14 mouse cellular contexts compared by ENCODE assay signal in the genomic region with DNA sequence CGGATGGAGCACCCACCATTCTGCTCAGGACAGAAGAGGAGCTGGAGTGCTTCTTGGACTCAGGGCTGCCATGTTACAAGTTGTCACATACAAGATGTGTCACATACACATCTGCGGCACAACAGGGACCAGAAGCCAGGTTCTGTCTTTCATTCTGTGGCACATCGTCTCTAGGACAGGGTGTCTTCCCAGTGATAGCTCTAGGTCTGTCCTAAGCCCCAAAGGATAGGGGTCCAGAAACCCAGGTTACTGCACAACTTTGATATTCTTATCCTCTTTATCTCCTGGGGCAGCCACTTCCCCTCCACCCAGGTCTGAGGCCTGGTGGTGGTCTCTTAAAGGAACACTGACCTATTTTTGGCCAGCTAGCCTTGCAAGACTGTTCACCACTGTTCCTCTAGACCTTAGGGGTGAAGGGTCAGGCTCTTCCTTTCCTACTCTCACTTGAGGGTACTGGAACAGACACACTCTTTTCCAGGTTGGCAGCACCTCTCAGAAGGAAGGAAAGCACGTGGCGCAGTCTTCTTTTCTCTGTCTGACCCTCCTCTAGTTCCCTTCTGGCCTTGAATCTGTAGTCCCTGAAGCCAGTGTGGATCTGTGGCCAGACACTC. TPM values are rescaled to one million over a fixed set of nuclear protein-coding genes. Genes with fewer than 3 reads are reported as not detected.
A peak's percentile ranks its signal among the peaks of the same experiment; 100 is the strongest.
DNase-seq lines count a peak whose midpoint lies in the region; ATAC-seq and TF ChIP-seq lines count a peak whose summit lies in the region.
"Had no signal": no experiment of that assay in that cellular context is flagged by ENCODE, and none has a peak within 500 bp of the region (broad histone marks: within the 10 kb centered on the region; RNA-seq: fewer than 3 reads in every experiment).

No protein-coding gene starts in this region.

- no peaks in the 10 kb centered on the region for H3K9me3 ChIP-seq in heart, embryonic 10.5 days
- no peaks in the 10 kb centered on the region for H3K9me3 ChIP-seq in stomach, embryonic 15.5 days
- no peaks in the 10 kb centered on the region for H3K9me3 ChIP-seq in stomach, postnatal 0 days (ENCODE audit: control insufficient read depth, low read length)
- no peaks in the 10 kb centered on the region for H3K9me3 ChIP-seq in liver, embryonic 13.5 days (replicated peaks)
- H3K9me3 ChIP-seq: limb, embryonic 12.5 days had no signal

- TF ChIP-seq CTCF in stomach, postnatal 0 days (IDR thresholded peaks at IDR 0.05; ENCODE audit: low read depth), result no peak

- no peak overlapping the region for H3K4me3 ChIP-seq in heart, embryonic 10.5 days
- no peak overlapping the region for H3K4me3 ChIP-seq in stomach, embryonic 15.5 days (replicated peaks)
- H3K4me3 ChIP-seq in stomach, postnatal 0 days (ENCODE audit: low read depth, low read length), result no peak overlapping the region
- peak overlapping the region; percentile 83 for H3K4me3 ChIP-seq in liver, embryonic 13.5 days (replicated peaks)
- H3K4me3 ChIP-seq: limb, embryonic 12.5 days had no signal

- H3K4me2 ChIP-seq in stomach, embryonic 15.5 days, result no peak overlapping the region
- H3K4me2 ChIP-seq in stomach, postnatal 0 days (replicated peaks; ENCODE audit: low read depth), result no peak overlapping the region
- peak overlapping the region; percentile 88 for H3K4me2 ChIP-seq in liver, embryonic 13.5 days
- H3K4me2 ChIP-seq: limb, embryonic 12.5 days had no signal

- H3K27me3 ChIP-seq in heart, embryonic 10.5 days (ENCODE audit: insufficient read depth, poor library complexity, severe bottlenecking), result peaks cover 3% of the 10 kb centered on the region; the same call in 1 of the 2 replicates
- no peaks in the 10 kb centered on the region for H3K27me3 ChIP-seq in stomach, embryonic 15.5 days (replicated peaks)
- no peaks in the 10 kb centered on the region for H3K27me3 ChIP-seq in stomach, postnatal 0 days (ENCODE audit: control insufficient read depth, insufficient read depth, low read length)
- no peaks in the 10 kb centered on the region for H3K27me3 ChIP-seq in liver, embryonic 13.5 days

- ATAC-seq in stomach, embryonic 15.5 days (ENCODE audit: insufficient read depth, low FRiP score, low read depth), result no peak
- ATAC-seq in stomach, postnatal 0 days (ENCODE audit: low FRiP score, low TSS enrichment), result no peak
- no peak for ATAC-seq in liver, embryonic 13.5 days (ENCODE audit: low read depth)

- no peak for TF ChIP-seq EP300 in stomach, postnatal 0 days (optimal IDR thresholded peaks at IDR 0.05)

- no peaks in the 10 kb centered on the region for H3K36me3 ChIP-seq in heart, embryonic 10.5 days
- H3K36me3 ChIP-seq in stomach, embryonic 15.5 days, result no peaks in the 10 kb centered on the region
- no peaks in the 10 kb centered on the region for H3K36me3 ChIP-seq in stomach, postnatal 0 days (ENCODE audit: control insufficient read depth, insufficient read depth, low read length)
- H3K36me3 ChIP-seq in liver, embryonic 13.5 days, result peaks cover 23% of the 10 kb centered on the region
- H3K36me3 ChIP-seq: limb, embryonic 12.5 days had no signal

- peaks cover 24% of the 10 kb centered on the region for H3K4me1 ChIP-seq in heart, embryonic 10.5 days
- H3K4me1 ChIP-seq in stomach, embryonic 15.5 days, result peaks cover 5% of the 10 kb centered on the region; the same call in 1 of the 2 replicates
- H3K4me1 ChIP-seq in stomach, postnatal 0 days (replicated peaks; ENCODE audit: control insufficient read depth, insufficient read depth), result no peaks in the 10 kb centered on the region
- H3K4me1 ChIP-seq in liver, embryonic 13.5 days (replicated peaks), result peaks cover 71% of the 10 kb centered on the region

- no peak for DNase-seq in heart, embryonic 10.5 days (ENCODE audit: low spot score)
- DNase-seq in heart, adult 18-20 months, result no peak
- no peak for DNase-seq in stomach, postnatal 0 days (ENCODE audit: low spot score)
- peak; percentile 51 for DNase-seq in liver, embryonic 13.5 days
- peak; percentile 63 for DNase-seq in thymus, postnatal 25 days
- no peak for DNase-seq in natural killer cell, adult 2 months (ENCODE audit: low spot score in 2 of 2)
- DNase-seq in cerebellum, postnatal 25 days, result no peak
- DNase-seq: cerebellum, postnatal 36 days; heart, postnatal 14 days; kidney, adult 2 months had no signal

- peak overlapping the region; percentile 77 for H3K27ac ChIP-seq in heart, embryonic 10.5 days
- peak overlapping the region; percentile 8; the same call in 1 of the 2 replicates for H3K27ac ChIP-seq in stomach, embryonic 15.5 days
- no peak overlapping the region for H3K27ac ChIP-seq in stomach, postnatal 0 days (replicated peaks)
- H3K27ac ChIP-seq in liver, embryonic 13.5 days, result peak overlapping the region; percentile 100
- H3K27ac ChIP-seq: limb, embryonic 12.5 days had no signal

- 68% methylated on average over 5 of the region's 5 CpGs for WGBS in heart, embryonic 10.5 days
- 80% methylated on average over 5 of the region's 5 CpGs for WGBS in stomach, embryonic 15.5 days
- 82% methylated on average over 5 of the region's 5 CpGs for WGBS in stomach, postnatal 0 days
- 9% methylated on average over 5 of the region's 5 CpGs for WGBS in liver, embryonic 13.5 days (ENCODE audit: insufficient replicate concordance)

- H3K9ac ChIP-seq in stomach, embryonic 15.5 days, result no peak overlapping the region
- no peak overlapping the region for H3K9ac ChIP-seq in stomach, postnatal 0 days (ENCODE audit: low read length)
- peak overlapping the region; percentile 98 for H3K9ac ChIP-seq in liver, embryonic 13.5 days
- H3K9ac ChIP-seq: limb, embryonic 12.5 days had no signal

RNA-seq across cellular contexts. Expression of a gene that starts 6.3 kb away (rescaled TPM):
- polyA plus RNA-seq in heart, embryonic 10.5 days (2016; fragmentation: Nextera tagmentation; extraction: Ambion mirVana), result 0.95 and 1.5 TPM in 2 replicates
- under 1 TPM in 1 of 2 experiments, not detected in 1; 0.15 TPM for total RNA-seq in heart, adult 18-20 months (2021)
- polyA plus RNA-seq in stomach, embryonic 15.5 days (2015; fragmentation: Nextera tagmentation; extraction: Ambion mirVana), result 2.0 and 2.8 TPM in 2 replicates
- polyA plus RNA-seq in stomach, postnatal 0 days (2015; fragmentation: Nextera tagmentation; extraction: Ambion mirVana), result 0.56 and 0.70 TPM in 2 replicates
- 2.7 and 3.1 TPM in 2 replicates for polyA plus RNA-seq in liver, embryonic 13.5 days (2015; fragmentation: Nextera tagmentation; extraction: Ambion mirVana)
- total RNA-seq: gastrocnemius, adult 18-20 months had no signal
- polyA plus RNA-seq: C2C12 had no signal

RNA-seq across cellular contexts. Expression of a gene that starts 16.6 kb away (rescaled TPM):
- 122 and 151 TPM in 2 replicates for polyA plus RNA-seq in heart, embryonic 10.5 days (2016; fragmentation: Nextera tagmentation; extraction: Ambion mirVana)
- 10 to 100 TPM; 42.8 to 46.1 TPM for total RNA-seq in heart, adult 18-20 months (2021)
- polyA plus RNA-seq in stomach, embryonic 15.5 days (2015; fragmentation: Nextera tagmentation; extraction: Ambion mirVana), result 118 and 127 TPM in 2 replicates
- 119 and 121 TPM in 2 replicates for polyA plus RNA-seq in stomach, postnatal 0 days (2015; fragmentation: Nextera tagmentation; extraction: Ambion mirVana)
- polyA plus RNA-seq in liver, embryonic 13.5 days (2015; fragmentation: Nextera tagmentation; extraction: Ambion mirVana), result 219 and 233 TPM in 2 replicates

RNA-seq across cellular contexts. Expression of a gene that starts 39.4 kb away (rescaled TPM):
- polyA plus RNA-seq in heart, embryonic 10.5 days (2016; fragmentation: Nextera tagmentation; extraction: Ambion mirVana), result 5.8 and 11.8 TPM in 2 replicates
- total RNA-seq in heart, adult 18-20 months (2021), result not detected
- polyA plus RNA-seq in stomach, embryonic 15.5 days (2015; fragmentation: Nextera tagmentation; extraction: Ambion mirVana), result 11.1 and 23.1 TPM in 2 replicates
- polyA plus RNA-seq in stomach, postnatal 0 days (2015; fragmentation: Nextera tagmentation; extraction: Ambion mirVana), result 0.52 and 0.74 TPM in 2 replicates
- polyA plus RNA-seq in liver, embryonic 13.5 days (2015; fragmentation: Nextera tagmentation; extraction: Ambion mirVana), result 276 and 298 TPM in 2 replicates
- total RNA-seq: gastrocnemius, adult 18-20 months had no signal
- polyA plus RNA-seq: C2C12 had no signal

Comparison
In these comparisons a context has a peak if more than half of its experiments do, and no peak if none do; other contexts are left out.
1. DNase-seq: peak in liver, embryonic 13.5 days (single experiment) and thymus, postnatal 25 days (single experiment); none in heart, embryonic 10.5 days (single experiment), heart, adult 18-20 months (0 of 2), stomach, postnatal 0 days (single experiment), natural killer cell, adult 2 months (0 of 2) and cerebellum, postnatal 25 days (0 of 2).
2. RNA of a gene that starts 39.4 kb away (polyA plus RNA-seq): 276 to 298 TPM in liver, embryonic 13.5 days; 11.1 to 23.1 TPM in stomach, embryonic 15.5 days, 5.8 to 11.8 TPM in heart, embryonic 10.5 days and 0.52 to 0.74 TPM in stomach, postnatal 0 days; every median in the first group is over 10 times any median in the second.